Mouse (Mus musculus): ENCODE results near the gene Ofcc1. TPM values are rescaled to one million over a fixed set of nuclear protein-coding genes. Genes with fewer than 3 reads are reported as not detected.

Gene Ofcc1
- not detected for polyA plus RNA-seq (2014; fragmentation: Illumina TruSeq; extraction: RNeasy Lipid Tissue Mini Kit (QIAGEN cat#74804); ENCODE audit: low read depth, low replicate concordance)

DNA sequence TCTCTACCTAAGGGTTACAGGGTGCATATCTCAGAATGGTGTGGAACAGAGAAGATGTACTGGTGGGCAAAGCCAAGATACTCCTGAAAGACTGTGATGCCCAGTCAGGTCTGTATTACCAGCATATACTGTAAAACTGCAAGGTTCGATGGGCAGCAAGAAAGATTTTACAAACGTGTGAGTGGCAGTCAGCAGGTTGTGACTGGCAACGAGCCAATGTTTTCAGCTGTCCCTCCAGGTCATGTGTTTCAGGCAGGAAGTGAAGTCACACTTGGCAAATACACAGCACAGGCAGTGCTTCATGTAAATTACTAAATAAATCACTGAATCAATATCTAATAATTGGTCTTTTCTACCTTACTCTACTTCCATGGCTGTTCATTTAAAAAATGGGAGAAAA, at the start of gene Ofcc1:
TSS of gene Ofcc1 (minus strand) at position 163 of the 400 bp plus-strand sequence.

